Mouse (Mus musculus) adrenal gland, adult 8-10 months (tissue): ENCODE measurements around the gene Palm2. TPM values are rescaled to one million over a fixed set of nuclear protein-coding genes. Genes with fewer than 3 reads are reported as not detected.
"Not testable (repeated sequence)": the region's sequence is repeated elsewhere in the genome, so short reads cannot be mapped to it uniquely, and the experiment has no call there.

Experiments
- DNase-seq: peaks from one replicate; pipeline ENCODE4 v3.0.0; 2022
- total RNA-seq, 4 experiments: library from RNA; stranded (reverse); gene quantifications; 2 replicates each; pipeline ENCODE4 v1.2.4; 2022

The Palm2 gene
- total RNA-seq, result 10 to 100 TPM in 3 of 4 experiments, 1 to 10 TPM in 1; 9.8 to 42.5 (median 29.2) TPM

DNA sequence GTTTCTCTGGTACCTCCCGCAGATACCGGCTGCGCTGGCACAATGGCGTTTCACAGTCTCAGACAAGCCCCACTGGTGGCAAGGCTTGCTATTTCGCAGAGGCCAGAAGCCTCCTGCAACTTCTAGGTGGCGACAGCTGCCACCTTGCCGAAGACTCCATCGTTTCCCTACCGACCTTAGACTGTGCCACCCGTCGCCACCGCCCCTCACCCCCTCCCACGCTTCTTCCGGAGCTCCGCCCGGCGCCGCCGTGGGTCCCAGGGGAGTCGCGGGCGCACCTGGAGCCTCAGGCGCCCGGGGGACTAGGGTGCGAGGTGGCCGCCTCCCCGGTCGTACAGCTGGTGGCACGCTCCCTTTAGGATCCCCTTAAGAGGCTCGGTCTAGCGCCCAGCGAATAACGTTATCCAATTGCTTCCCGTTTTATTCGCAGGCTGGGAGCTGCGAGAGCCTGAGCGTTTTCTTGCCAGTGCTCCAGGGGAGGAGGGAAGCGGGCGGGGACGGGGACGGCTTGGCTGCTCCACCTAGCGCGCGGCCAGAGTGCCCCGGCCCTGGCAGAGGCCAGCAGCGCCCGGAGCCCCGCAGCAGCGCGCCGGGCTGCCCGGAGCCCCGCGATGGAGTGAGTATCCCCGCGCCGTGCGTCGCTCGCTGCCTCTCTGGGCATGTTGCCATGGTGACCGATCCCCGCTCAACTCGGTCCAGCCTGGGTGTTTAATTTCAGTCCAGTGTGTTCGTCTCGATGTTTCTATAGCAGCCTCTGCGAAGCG, at the start of gene Palm2:
Gene Palm2 (plus strand): TSS at position 307 of the 764 bp plus-strand sequence.
- peak; percentile 23 for DNase-seq

- no peak for DNase-seq
Measured at GRCm38 (mm10) chr4:57384355-57384754, 49.7 kb upstream of the Palm2 start.

DNA sequence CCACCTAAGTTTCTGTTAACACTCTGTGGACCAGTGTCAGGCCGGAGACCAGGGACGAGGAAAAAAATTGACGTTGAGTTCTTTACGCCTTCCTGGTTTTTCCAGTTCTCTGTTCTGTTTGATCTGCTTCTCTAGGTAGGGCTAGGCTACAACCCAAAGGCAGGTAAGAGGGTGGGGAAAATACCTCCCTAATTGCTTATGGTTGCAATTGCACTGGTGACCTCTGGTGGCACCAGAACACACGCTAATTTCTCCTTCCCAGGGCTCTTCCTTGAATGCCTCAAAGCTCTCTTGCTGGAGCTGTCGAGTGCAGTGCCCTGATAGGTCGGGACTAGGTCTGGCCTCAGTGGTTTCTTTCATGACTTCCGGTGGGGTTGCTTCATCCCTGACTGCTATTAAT, 42.9 kb upstream of the Palm2 start:
- no peak for DNase-seq

- DNase-seq, result no peak
Measured at GRCm38 (mm10) chr4:57396414-57396813, 37.6 kb upstream of the Palm2 start.

GRCm38 (mm10) chr4:57412385-57412784, 21.7 kb upstream of the Palm2 start:
- DNase-seq, result not testable (repeated sequence)

DNA sequence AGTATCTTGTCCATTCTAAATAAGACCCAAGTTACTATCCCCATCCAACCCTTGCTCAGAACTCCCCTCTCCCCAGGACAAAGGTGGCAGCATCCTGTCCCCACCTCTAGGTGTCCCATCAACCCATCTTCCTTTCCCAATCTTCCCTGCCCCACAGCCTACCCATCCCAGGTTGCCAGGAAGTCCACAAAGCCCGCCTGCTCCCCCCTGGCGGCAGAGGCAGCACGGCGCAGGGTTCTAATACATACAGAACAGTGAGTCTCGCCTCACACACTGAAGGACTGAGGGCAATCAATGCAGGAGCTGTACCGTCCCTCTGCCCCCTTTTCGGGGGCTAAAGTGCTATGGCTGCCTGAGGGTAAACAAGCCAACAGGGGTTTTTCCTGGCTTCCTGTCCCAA, 21.0 kb upstream of the Palm2 start:
- DNase-seq, result no peak

- not testable (repeated sequence) for DNase-seq
Measured at GRCm38 (mm10) chr4:57413670-57414069, 20.4 kb upstream of the Palm2 start.

- DNase-seq, result no peak
Measured at GRCm38 (mm10) chr4:57424011-57424410, 10.0 kb upstream of the Palm2 start.

DNA sequence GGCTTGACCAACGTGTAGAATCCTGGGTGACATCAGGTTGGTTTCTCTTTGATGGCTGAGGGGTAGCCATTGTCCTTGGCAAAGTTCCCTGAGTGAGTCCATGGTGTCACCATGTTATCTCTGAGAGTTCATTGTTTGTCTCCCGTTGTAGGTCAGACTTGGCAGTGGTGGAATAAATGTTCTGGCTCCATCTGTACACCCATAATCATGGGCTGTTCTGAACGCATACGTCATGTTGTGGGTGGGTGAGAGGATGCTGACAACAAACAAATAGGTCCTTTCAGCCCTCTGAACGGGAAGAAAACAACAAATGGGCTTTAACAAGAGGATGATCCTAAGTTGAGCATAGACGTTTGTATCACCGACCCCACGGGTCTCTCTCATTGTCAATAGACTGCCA, 5.7 kb upstream of the Palm2 start:
- DNase-seq, result no peak

DNA sequence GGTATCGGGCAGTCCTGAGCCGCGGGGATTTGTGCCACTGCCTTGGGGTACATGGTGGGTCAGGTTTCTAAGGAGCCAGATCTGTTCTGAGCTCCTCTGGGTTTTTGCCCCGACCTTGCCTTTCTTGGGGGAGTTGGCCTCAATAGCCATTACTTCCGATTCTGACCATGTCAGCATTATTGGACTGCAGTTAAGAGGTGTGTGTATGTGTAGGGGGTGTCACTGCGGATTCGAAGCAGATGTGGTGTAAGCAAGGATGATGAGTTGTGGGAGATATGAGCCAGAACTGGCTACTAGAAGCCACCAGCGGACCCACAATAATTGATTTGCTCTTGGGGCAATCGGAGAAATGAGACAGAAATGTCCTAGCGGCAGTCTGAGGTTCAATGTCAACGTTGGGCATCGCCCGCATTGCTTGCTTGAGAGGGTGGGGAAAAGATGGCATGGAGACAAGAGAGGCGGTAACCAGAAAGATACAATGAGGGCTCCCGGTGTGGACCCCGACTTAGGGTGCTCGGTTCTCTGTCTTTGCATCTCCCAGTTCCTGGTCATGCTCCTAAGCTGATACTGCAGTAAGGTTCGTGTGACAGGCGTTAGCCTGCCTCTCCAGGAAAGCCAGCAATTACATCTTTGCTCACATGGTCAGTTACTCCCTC, 786 bp downstream of the Palm2 start:
- no peak for DNase-seq

DNA sequence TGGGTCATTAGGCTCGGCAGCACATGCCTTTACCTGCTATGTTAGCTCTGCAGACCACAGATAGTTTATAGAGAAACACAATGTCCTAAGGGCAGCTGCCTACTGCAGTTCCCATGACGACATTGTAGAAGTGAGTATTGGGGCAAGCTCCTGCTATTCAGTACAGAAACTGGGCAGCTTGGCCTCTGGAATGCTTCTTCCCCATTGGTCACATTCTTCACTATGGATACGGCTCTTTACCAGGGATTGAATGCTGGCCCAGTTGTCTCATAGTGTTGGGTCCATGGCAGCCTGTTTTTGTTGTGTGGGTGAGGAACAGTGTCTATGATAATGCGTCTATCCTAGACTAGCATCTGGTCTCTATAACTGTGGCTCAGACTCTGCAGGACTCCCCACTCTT, 2.2 kb downstream of the Palm2 start:
- DNase-seq, result no peak

DNA sequence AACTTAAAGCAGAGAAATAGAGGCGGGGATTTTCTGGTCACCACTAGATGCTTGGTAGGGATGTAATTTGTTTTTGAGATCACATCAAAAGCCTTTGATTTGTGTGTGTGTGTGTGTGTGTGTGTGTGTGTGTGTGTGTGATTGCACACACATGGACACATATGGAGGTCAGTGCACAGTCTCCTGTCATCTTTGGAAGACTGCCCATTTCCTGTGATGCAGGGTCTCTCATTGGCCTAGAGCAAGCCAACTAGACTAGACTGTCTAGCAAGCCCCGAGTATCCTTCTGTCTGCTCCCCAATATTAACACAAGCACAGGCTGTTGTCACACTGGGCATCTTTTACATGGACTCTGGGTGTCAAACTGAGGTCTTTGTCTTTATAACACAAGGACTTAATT, 12.0 kb downstream of the Palm2 start:
- DNase-seq, result no peak

DNA sequence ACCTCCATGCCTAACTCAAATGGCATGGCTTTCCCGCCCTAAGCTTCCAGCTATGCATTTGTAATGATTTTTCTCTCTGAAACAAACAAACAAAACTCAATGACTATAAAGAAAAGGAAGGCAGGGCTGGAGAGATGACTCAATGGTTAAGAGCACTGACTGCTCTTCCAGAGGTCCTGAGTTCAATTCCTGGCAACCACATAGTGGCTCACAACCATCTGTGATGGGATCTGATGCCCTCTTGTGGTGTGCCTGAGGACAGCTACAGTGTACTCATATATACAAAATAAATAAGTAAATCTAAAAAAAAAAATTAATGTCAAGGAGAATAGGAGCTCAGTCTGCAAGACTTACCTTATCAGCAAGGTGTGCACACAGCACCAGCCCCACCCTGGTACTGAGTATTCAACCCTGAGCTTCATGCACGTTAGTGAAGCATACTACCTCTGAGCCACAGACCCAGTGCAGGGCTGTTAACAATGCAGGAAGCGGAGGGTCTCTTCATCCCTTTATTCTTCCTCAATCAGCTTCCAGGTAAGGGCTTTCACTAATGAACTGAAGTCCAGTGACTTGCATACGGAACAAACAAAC, 12.9 kb downstream of the Palm2 start:
- DNase-seq, result no peak

GRCm38 (mm10) chr4:57451896-57452295, 17.8 kb downstream of the Palm2 start:
- peak; percentile 7 for DNase-seq

DNA sequence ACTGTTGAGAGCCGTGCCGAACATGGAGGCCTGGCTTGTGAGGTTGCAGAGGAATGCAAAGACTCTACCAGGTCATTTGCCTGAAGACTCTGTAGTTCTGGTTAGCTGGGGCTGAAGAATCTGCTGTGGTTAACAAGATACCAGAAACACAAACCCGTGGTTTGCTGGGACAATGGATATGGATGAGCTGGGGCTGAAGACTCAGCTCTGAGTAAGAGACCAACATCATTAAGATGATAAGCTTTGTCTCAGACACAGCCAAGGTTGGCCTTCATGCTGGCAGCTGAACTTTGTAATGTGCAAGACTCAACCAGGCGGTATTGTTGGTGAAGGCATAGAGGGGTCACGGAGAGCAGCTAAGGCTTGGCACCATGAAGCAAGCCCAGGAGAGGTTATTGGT, 18.6 kb downstream of the Palm2 start:
- DNase-seq, result no peak

DNA sequence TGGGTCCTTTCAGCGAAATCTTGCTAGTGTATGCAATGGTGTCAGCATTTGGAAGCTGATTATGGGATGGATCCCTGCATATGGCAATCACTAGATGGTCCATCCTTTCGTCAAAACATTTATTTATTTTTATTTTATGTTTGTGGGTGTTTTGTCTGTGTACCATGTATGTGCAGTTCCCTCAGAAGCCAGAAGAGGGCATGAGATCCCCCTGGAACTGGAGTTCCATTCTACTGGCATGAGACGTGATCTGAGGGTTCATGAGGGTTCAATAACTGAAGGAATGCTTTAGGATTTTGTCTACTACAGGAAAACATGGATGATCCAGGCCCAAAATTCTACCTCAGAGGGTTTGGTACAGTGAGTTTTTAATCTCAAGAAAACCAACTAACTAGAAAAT, 28.3 kb downstream of the Palm2 start:
- DNase-seq, result peak; percentile 3

DNA sequence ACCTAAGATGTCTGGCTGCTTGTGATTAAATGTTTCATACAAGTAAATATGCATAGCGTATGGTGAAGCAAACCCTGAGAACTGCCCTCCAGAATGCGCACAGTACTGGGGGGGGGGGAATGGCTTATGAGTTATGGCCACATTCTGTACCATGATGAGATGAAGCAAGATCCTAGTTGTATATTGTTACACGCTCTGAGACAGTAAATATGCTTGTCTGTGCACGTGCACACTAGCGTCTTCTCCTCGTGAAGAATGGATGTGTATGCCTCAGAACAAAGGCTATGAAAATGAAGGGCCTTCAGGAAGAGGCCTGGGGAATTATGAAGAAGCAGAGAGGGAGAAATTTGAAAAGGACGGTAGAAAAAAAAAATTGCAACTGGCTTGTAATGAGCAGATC, 48.4 kb downstream of the Palm2 start:
- no peak for DNase-seq

- no peak for DNase-seq
Measured at GRCm38 (mm10) chr4:57486392-57486791, 52.3 kb downstream of the Palm2 start.

DNA sequence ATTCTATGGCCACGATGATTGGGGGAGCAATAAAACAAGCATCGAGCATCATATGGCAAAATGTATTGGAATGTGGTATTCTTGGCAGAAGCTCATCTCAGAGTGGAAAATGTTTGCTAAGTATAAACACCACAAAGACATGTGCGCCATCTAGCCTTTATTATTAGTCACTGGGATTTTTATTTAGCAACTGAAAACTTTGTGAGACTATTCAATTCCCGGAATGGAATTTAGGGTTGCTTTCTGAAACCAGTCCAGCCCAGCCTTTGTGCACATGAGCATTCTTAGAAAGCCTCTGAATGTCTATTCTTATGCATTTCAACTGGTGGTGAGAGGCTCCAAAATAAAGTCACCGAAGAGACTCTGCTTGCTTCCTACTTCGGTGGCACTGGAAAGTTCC, 55.8 kb downstream of the Palm2 start:
- no peak for DNase-seq

DNA sequence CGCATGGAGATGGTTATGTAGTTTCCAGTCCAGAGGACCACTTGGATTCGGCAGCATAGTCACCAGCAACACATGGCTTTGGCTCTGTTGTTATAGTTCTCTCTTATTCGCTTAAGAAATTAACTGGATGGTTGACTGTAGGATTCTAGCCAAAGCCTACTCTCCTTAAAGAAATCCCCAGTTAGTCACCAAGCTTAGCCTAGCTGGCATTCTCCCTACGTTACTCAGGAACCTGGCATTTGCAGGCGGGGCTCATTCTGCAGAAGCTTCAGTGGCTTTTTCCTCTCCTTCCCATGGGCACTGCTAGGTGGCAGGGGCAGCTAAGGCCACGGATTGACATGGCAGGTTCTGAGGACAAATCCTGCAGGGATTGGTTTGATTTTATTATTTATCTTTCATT, 70.7 kb downstream of the Palm2 start:
- DNase-seq, result no peak

GRCm38 (mm10) chr4:57510576-57510975, 76.5 kb downstream of the Palm2 start:
- DNase-seq, result no peak

GRCm38 (mm10) chr4:57511734-57512133, 77.7 kb downstream of the Palm2 start:
- no peak for DNase-seq

DNA sequence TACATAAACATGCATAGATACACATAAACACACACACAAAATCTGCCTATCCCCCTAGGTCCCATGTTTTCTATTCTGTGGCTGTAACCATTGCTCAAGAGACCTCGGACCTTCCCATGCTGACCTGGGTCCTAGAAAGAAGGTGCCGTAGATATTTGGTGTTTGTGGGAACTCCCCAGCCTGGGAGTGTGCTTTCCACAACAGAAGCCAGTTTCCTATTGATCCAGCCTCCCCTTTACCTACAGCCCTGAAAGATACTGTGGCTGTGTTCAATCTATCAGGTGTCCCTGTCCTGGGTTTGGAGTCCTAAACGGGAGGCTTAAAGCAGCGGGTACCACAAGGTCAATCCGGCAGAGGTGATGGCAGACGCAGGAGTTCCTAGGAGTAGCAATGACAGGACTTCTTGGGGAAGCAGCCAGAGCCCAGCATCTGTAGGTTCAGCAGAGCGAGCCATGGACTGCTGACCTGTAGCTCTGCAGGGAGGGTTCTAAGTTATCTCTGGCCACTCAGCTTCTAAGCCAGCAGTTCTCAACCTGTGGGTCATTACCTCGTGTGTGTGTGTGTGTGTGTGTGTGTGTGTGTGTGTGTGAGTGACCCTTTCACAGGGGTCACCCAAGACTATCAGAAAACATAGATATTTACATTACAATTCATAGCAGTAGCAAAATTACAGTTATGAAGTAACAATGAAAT, 79.3 kb downstream of the Palm2 start:
- DNase-seq, result no peak
